Comparison of ENCODE assay signal across 8 mouse cellular contexts in the genomic region with DNA sequence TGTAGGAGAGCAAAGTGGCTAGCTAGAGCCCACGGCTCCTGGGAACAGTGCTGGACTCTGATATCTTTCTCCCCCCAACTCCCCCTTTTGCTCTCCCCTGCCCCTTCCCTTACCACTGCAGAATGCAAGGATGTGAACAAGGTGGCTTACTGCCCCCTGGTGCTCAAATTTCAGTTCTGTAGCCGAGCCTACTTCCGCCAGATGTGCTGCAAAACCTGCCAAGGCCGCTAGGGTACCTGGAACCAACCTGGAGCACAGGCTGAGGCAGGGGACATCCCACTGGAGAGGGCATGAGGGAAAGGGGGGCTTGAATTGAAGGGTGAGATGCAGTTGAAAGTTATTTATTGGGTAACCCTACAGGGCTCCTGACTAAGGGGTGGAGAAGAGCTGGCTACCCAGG. TPM values are rescaled to one million over a fixed set of nuclear protein-coding genes. Genes with fewer than 3 reads are reported as not detected.
DNase-seq lines count a peak whose midpoint lies in the region; ATAC-seq and TF ChIP-seq lines count a peak whose summit lies in the region.

No protein-coding gene starts in this region.

- DNase-seq in forebrain, embryonic 14.5 days (ENCODE audit: low spot score) = peak; percentile 29
- peak; percentile 19 to 23 for DNase-seq in spleen, adult 2 months (ENCODE audit: low read depth in 1 of 2, low spot score in 2 of 2)
- no peak for DNase-seq in spleen, adult 12 weeks (ENCODE audit: low spot score)
- peak; percentile 29 for DNase-seq in retina, postnatal 7 days (ENCODE audit: low read depth, low spot score)
- no peak for DNase-seq in layer of hippocampus, postnatal 36 days

- H3K27me3 ChIP-seq in forebrain, embryonic 14.5 days (replicated peaks; ENCODE audit: control insufficient read depth, insufficient read depth, low read length) = no peaks in the 10 kb centered on the region
- H3K27me3 ChIP-seq in forebrain, embryonic 13.5 days = no peaks in the 10 kb centered on the region
- no peaks in the 10 kb centered on the region for H3K27me3 ChIP-seq in spleen, adult 2 months (ENCODE audit: control insufficient read depth, insufficient read depth, low read length)
- H3K27me3 ChIP-seq in liver, embryonic 12.5 days (replicated peaks) = no peaks in the 10 kb centered on the region

- H3K4me2 ChIP-seq in forebrain, embryonic 14.5 days (ENCODE audit: low read length) = no peak overlapping the region
- H3K4me2 ChIP-seq in forebrain, embryonic 13.5 days = no peak overlapping the region
- H3K4me2 ChIP-seq in liver, embryonic 12.5 days = no peak overlapping the region

- no peak for TF ChIP-seq POLR2A in spleen, adult 2 months (IDR thresholded peaks at IDR 0.05; ENCODE audit: low read depth, low read length)
- no peak for TF ChIP-seq POLR2A in embryonic fibroblast, embryonic 13.5 days (IDR thresholded peaks at IDR 0.05; ENCODE audit: low read depth, low read length)

- 42% methylated on average over 4 of the region's 4 CpGs for WGBS in forebrain, embryonic 14.5 days
- WGBS in forebrain, embryonic 13.5 days = 53% methylated on average over 4 of the region's 4 CpGs
- WGBS in spleen, adult 2 months = 70% methylated on average over 4 of the region's 4 CpGs
- 45% methylated on average over 4 of the region's 4 CpGs for WGBS in liver, embryonic 12.5 days (ENCODE audit: insufficient replicate concordance)

- no peaks in the 10 kb centered on the region for H3K4me1 ChIP-seq in forebrain, embryonic 14.5 days (ENCODE audit: control insufficient read depth, insufficient read depth, low read length)
- H3K4me1 ChIP-seq in forebrain, embryonic 13.5 days = no peaks in the 10 kb centered on the region
- H3K4me1 ChIP-seq in spleen, adult 2 months (ENCODE audit: control insufficient read depth, insufficient read depth, insufficient read length) = peaks cover 10% of the 10 kb centered on the region; the same call in 1 of the 2 replicates
- no peaks in the 10 kb centered on the region for H3K4me1 ChIP-seq in embryonic fibroblast, embryonic 13.5 days (ENCODE audit: control insufficient read depth, insufficient read depth, low read length)
- no peaks in the 10 kb centered on the region for H3K4me1 ChIP-seq in liver, embryonic 12.5 days

- TF ChIP-seq CTCF in spleen, adult 2 months (IDR thresholded peaks at IDR 0.05; ENCODE audit: extremely low read depth, insufficient read depth, insufficient read length, insufficient replicate concordance) = peak; percentile 43; the same call in 1 of the 2 replicates
- 0 out of 2 replicates have a peak, but pooled peaks have one; percentile 7 for TF ChIP-seq CTCF in embryonic fibroblast, embryonic 13.5 days (IDR thresholded peaks at IDR 0.05; ENCODE audit: borderline replicate concordance, insufficient read depth, low read length)

- no peak for ATAC-seq in forebrain, embryonic 14.5 days
- no peak for ATAC-seq in forebrain, embryonic 13.5 days
- peak; percentile 34; the same call in 1 of the 2 replicates for ATAC-seq in liver, embryonic 12.5 days

- no peak overlapping the region for H3K9ac ChIP-seq in forebrain, embryonic 14.5 days (ENCODE audit: low read length)
- H3K9ac ChIP-seq in forebrain, embryonic 13.5 days = no peak overlapping the region
- no peak overlapping the region for H3K9ac ChIP-seq in liver, embryonic 12.5 days

- no peak overlapping the region for H3K4me3 ChIP-seq in forebrain, embryonic 14.5 days (ENCODE audit: low read depth, low read length)
- no peak overlapping the region for H3K4me3 ChIP-seq in forebrain, embryonic 13.5 days
- H3K4me3 ChIP-seq in spleen, adult 2 months (ENCODE audit: extremely low read depth, insufficient read depth, insufficient read length) = no peak overlapping the region
- no peak overlapping the region for H3K4me3 ChIP-seq in embryonic fibroblast, embryonic 13.5 days (ENCODE audit: insufficient read depth, low read length)
- no peak overlapping the region for H3K4me3 ChIP-seq in liver, embryonic 12.5 days

- no peak overlapping the region for H3K27ac ChIP-seq in forebrain, embryonic 14.5 days (ENCODE audit: low read depth, low read length)
- H3K27ac ChIP-seq in forebrain, embryonic 13.5 days = no peak overlapping the region
- no peak overlapping the region for H3K27ac ChIP-seq in spleen, adult 2 months (ENCODE audit: insufficient read depth, low read length)
- H3K27ac ChIP-seq in embryonic fibroblast, embryonic 13.5 days (ENCODE audit: insufficient read depth, low read length) = no peak overlapping the region
- no peak overlapping the region for H3K27ac ChIP-seq in liver, embryonic 12.5 days

- no peaks in the 10 kb centered on the region for H3K9me3 ChIP-seq in forebrain, embryonic 14.5 days (replicated peaks; ENCODE audit: control insufficient read depth, low read length)
- no peaks in the 10 kb centered on the region for H3K9me3 ChIP-seq in forebrain, embryonic 13.5 days (replicated peaks)
- H3K9me3 ChIP-seq in liver, embryonic 12.5 days (replicated peaks) = no peaks in the 10 kb centered on the region

- peaks cover 29% of the 10 kb centered on the region for H3K36me3 ChIP-seq in forebrain, embryonic 14.5 days (ENCODE audit: control insufficient read depth, insufficient read depth, low read length)
- H3K36me3 ChIP-seq in forebrain, embryonic 13.5 days (ENCODE audit: poor library complexity, severe bottlenecking) = peaks cover 38% of the 10 kb centered on the region
- H3K36me3 ChIP-seq in spleen, adult 2 months (ENCODE audit: control insufficient read depth, insufficient read depth, low read length) = peaks cover 10% of the 10 kb centered on the region
- H3K36me3 ChIP-seq in liver, embryonic 12.5 days = peaks cover 20% of the 10 kb centered on the region; the same call in 1 of the 2 replicates

RNA-seq across cellular contexts. Expression of a gene that starts 2.5 kb away (rescaled TPM):
- polyA plus RNA-seq in forebrain, embryonic 14.5 days (2014; fragmentation: Nextera tagmentation; extraction: Ambion mirVana) = 1.3 and 2.2 TPM in 2 replicates
- 1.0 and 1.4 TPM in 2 replicates for polyA plus RNA-seq in forebrain, embryonic 13.5 days (2015; fragmentation: Nextera tagmentation; extraction: Ambion mirVana)
- polyA plus RNA-seq in spleen, adult 2 months (2012; rRNA removed) = 24.4 and 28.6 TPM in 2 replicates
- polyA plus RNA-seq in embryonic fibroblast, embryonic 13.5 days (2011; ENCODE audit: insufficient read length, low read depth, missing spikeins) = 0.68 and 1.5 TPM in 2 replicates
- 7.4 and 8.5 TPM in 2 replicates for polyA plus RNA-seq in liver, embryonic 12.5 days (2016; fragmentation: Nextera tagmentation; extraction: Ambion mirVana)
- total RNA-seq in layer of hippocampus, postnatal 36 days (2021) = 1 to 10 TPM; 1.4 to 1.8 TPM

RNA-seq across cellular contexts. Expression of a gene that starts 29.0 kb away (rescaled TPM):
- polyA plus RNA-seq in forebrain, embryonic 14.5 days (2014; fragmentation: Nextera tagmentation; extraction: Ambion mirVana) = 20.6 and 28.0 TPM in 2 replicates
- 36.5 and 37.3 TPM in 2 replicates for polyA plus RNA-seq in forebrain, embryonic 13.5 days (2015; fragmentation: Nextera tagmentation; extraction: Ambion mirVana)
- polyA plus RNA-seq in spleen, adult 2 months (2012; rRNA removed) = 97.2 and 110 TPM in 2 replicates
- 53.9 and 62.8 TPM in 2 replicates for polyA plus RNA-seq in embryonic fibroblast, embryonic 13.5 days (2011; ENCODE audit: insufficient read length, low read depth, missing spikeins)
- 12.3 and 13.7 TPM in 2 replicates for polyA plus RNA-seq in liver, embryonic 12.5 days (2016; fragmentation: Nextera tagmentation; extraction: Ambion mirVana)
- total RNA-seq in layer of hippocampus, postnatal 36 days (2021) = 10 to 100 TPM; 25.3 to 36.6 TPM

Comparison
In these comparisons a context has a peak if more than half of its experiments do, and no peak if none do; other contexts are left out.
1. DNase-seq: peak in forebrain, embryonic 14.5 days (single experiment), spleen, adult 2 months (2 of 2) and retina, postnatal 7 days (single experiment); none in spleen, adult 12 weeks (single experiment) and layer of hippocampus, postnatal 36 days (0 of 2).